Mouse (Mus musculus) heart, postnatal 10 days (tissue): ENCODE results near the gene Nxn. TPM values are rescaled to one million over a fixed set of nuclear protein-coding genes. Genes with fewer than 3 reads are reported as not detected.

ENCODE experiments used
- DNase-seq, 2 experiments: peaks; one replicate each; pipeline ENCODE4 v3.0.0; 2021
- intact Hi-C: fragments of 180-260 bp; cut with DNase I; formaldehyde crosslinking; loops from one replicate; pipeline ENCODE4 v1.15.1; 2025
- total RNA-seq, 2 experiments: library from RNA; stranded (reverse); gene quantifications; 2 replicates each; pipeline ENCODE4 v1.2.3; 2021

The Nxn gene
- total RNA-seq, 2 experiments from 2014 or later = 15.7 to 17.4 TPM

GRCm38 (mm10) chr11:76372120-76372519 lies 26.8 kb downstream of the Nxn start:
- intact Hi-C loops = no loop called here
- no peak for DNase-seq

GRCm38 (mm10) chr11:76370491-76370890 lies 28.4 kb downstream of the Nxn start:
- intact Hi-C loops = no loop called here
- DNase-seq = no peak

GRCm38 (mm10) chr11:76366720-76367119 lies 32.2 kb downstream of the Nxn start:
- no peak for DNase-seq
- intact Hi-C loops = no loop called here

- intact Hi-C loops = no loop called here
- no peak for DNase-seq
These were observed 34.9 kb downstream of the Nxn start for GRCm38 (mm10) chr11:76364038-76364437.

GRCm38 (mm10) chr11:76363636-76364035 lies 35.3 kb downstream of the Nxn start:
- intact Hi-C loops = no loop called here
- no peak for DNase-seq

- intact Hi-C loops = no loop called here
- DNase-seq = no peak
These were observed 35.8 kb downstream of the Nxn start for GRCm38 (mm10) chr11:76363178-76363577.

GRCm38 (mm10) chr11:76361422-76361821 lies 37.5 kb downstream of the Nxn start:
- no peak for DNase-seq
- intact Hi-C loops = no loop called here

- intact Hi-C loops = no loop called here
These were observed 38.7 kb downstream of the Nxn start for GRCm38 (mm10) chr11:76360255-76360654.

GRCm38 (mm10) chr11:76358628-76359320 lies 40.2 kb downstream of the Nxn start:
- DNase-seq = peak; percentile 44 to 48
- intact Hi-C loops = no loop called here

More at GRCm38 (mm10) chr11:76360255-76360654, 38.7 kb downstream of the Nxn start:
- DNase-seq = no peak

GRCm38 (mm10) chr11:76357464-76357863 lies 41.5 kb downstream of the Nxn start:
- DNase-seq = no peak
- intact Hi-C loops = no loop called here

GRCm38 (mm10) chr11:76356091-76356490 lies 42.8 kb downstream of the Nxn start:
- DNase-seq = no peak
- intact Hi-C loops = no loop called here

- intact Hi-C loops = no loop called here
- DNase-seq = no peak
These were observed 43.5 kb downstream of the Nxn start for GRCm38 (mm10) chr11:76355425-76355824.

- intact Hi-C loops = no loop called here
- DNase-seq = peak in 1 of 2 experiments; percentile 30
These were observed 45.9 kb downstream of the Nxn start for GRCm38 (mm10) chr11:76352861-76353558.

GRCm38 (mm10) chr11:76351624-76352011 lies 47.3 kb downstream of the Nxn start:
- DNase-seq = no peak
- intact Hi-C loops = no loop called here

GRCm38 (mm10) chr11:76350931-76351623 lies 47.9 kb downstream of the Nxn start:
- intact Hi-C loops = no loop called here

GRCm38 (mm10) chr11:76349833-76350232 lies 49.1 kb downstream of the Nxn start:
- intact Hi-C loops = no loop called here
- DNase-seq = no peak

More at GRCm38 (mm10) chr11:76350931-76351623, 47.9 kb downstream of the Nxn start:
- no peak for DNase-seq

GRCm38 (mm10) chr11:76347589-76347988 lies 51.4 kb downstream of the Nxn start:
- DNase-seq = no peak
- intact Hi-C loops = no loop called here

- DNase-seq = no peak
- intact Hi-C loops = no loop called here
These were observed 55.9 kb downstream of the Nxn start for GRCm38 (mm10) chr11:76343031-76343430.

GRCm38 (mm10) chr11:76341884-76342645 lies 56.9 kb downstream of the Nxn start:
- no peak for DNase-seq
- intact Hi-C loops = no loop called here

- DNase-seq = no peak
- intact Hi-C loops = no loop called here
These were observed 57.8 kb downstream of the Nxn start for GRCm38 (mm10) chr11:76341163-76341562.

GRCm38 (mm10) chr11:76339830-76340229 lies 59.1 kb downstream of the Nxn start:
- intact Hi-C loops = no loop called here

More at GRCm38 (mm10) chr11:76339830-76340229, 59.1 kb downstream of the Nxn start:
- DNase-seq = no peak
